Mouse (Mus musculus) midbrain, embryonic 13.5 days (tissue): ENCODE measurements at regions not wholly inside any gene's neighbourhood (a gene's known extent, or its start where the extent isn't known, plus 50 kb on each side); places are given as distances from the start of the nearest gene placed in this dataset.

Source experiments
- ATAC-seq: fragments of 200-750 bp; cut with Nextera tagmentation; 2 replicates; pipeline ENCODE4 v1.8.0; 2017; ENCODE audit warnings: mild to moderate bottlenecking, moderate TSS enrichment, moderate library complexity
- H3K27ac ChIP-seq: fragments of 300-500 bp; sonication (generic); 2 replicates; pipeline ENCODE4 v1.5.1; 2015; ENCODE audit warnings: inconsistent platforms, mild to moderate bottlenecking, moderate library complexity
- H3K27me3 ChIP-seq: fragments of 300-500 bp; sonication (generic); 2 replicates; pipeline ENCODE4 v1.6.1; 2015; ENCODE audit warnings: mild to moderate bottlenecking, inconsistent platforms
- H3K36me3 ChIP-seq: fragments of 300-500 bp; sonication (generic); 2 replicates; pipeline ENCODE4 v1.6.1; 2015; ENCODE audit warnings: mild to moderate bottlenecking, inconsistent platforms
- H3K4me1 ChIP-seq: fragments of 300-500 bp; sonication (generic); replicated peaks from 2 replicates; pipeline ENCODE4 v1.6.1; 2015; ENCODE audit warnings: inconsistent platforms
- H3K4me2 ChIP-seq: fragments of 300-500 bp; sonication (generic); replicated peaks from 2 replicates; pipeline ENCODE4 v1.6.1; 2015; ENCODE audit warnings: moderate library complexity, mild to moderate bottlenecking, inconsistent platforms
- H3K4me3 ChIP-seq: fragments of 300-500 bp; sonication (generic); replicated peaks from 2 replicates; pipeline ENCODE4 v1.5.1; 2015; ENCODE audit warnings: mild to moderate bottlenecking, inconsistent platforms
- H3K9ac ChIP-seq: fragments of 300-500 bp; sonication (generic); replicated peaks from 2 replicates; pipeline ENCODE4 v1.6.1; 2015; ENCODE audit warnings: mild to moderate bottlenecking, inconsistent platforms
- H3K9me3 ChIP-seq: fragments of 300-500 bp; sonication (generic); 2 replicates; pipeline ENCODE4 v1.6.1; 2016; ENCODE audit warnings: mild to moderate bottlenecking, inconsistent platforms
- WGBS: fragments of 180-500 bp; shearing (Covaris S2); methylation state at CpG from one replicate; pipeline ENCODE4 v1.1.7; 2015; 5-methylcytosine and 5-hydroxymethylcytosine counted together

GRCm38 (mm10) chr8:8142461-8142860 is 518.6 kb downstream of the Efnb2 start:
- ATAC-seq: no peak
- no peaks in the 10 kb centered on the region for H3K4me1 ChIP-seq
- 0 out of 2 replicates have a peak, but pooled peaks cover 2% of the 10 kb centered on the region for H3K36me3 ChIP-seq
- no peak overlapping the region for H3K4me2 ChIP-seq
- no peaks in the 10 kb centered on the region for H3K27me3 ChIP-seq
- 85% methylated on average over 3 of the region's 3 CpGs for whole genome bisulfite sequencing
- H3K27ac ChIP-seq: no peak overlapping the region
- H3K9ac ChIP-seq: no peak overlapping the region
- peaks cover under 1% of the 10 kb centered on the region; the same call in 1 of the 2 replicates for H3K9me3 ChIP-seq
- no peak overlapping the region for H3K4me3 ChIP-seq

GRCm38 (mm10) chr8:8139720-8140119 is 521.3 kb downstream of the Efnb2 start:
- Histone ChIP-seq H3K27ac (no peak overlapping the region), H3K9ac (no peak overlapping the region), H3K27me3 (peaks cover 6% of the 10 kb centered on the region), H3K4me2 (no peak overlapping the region), H3K4me1 (no peaks in the 10 kb centered on the region), H3K9me3 (no peaks in the 10 kb centered on the region), H3K36me3 (no peaks in the 10 kb centered on the region), H3K4me3 (no peak overlapping the region)
- ATAC-seq: no peak
- 89% methylated on average over 3 of the region's 3 CpGs for WGBS

- H3K4me3 ChIP-seq: no peak overlapping the region
- H3K27ac ChIP-seq: no peak overlapping the region
- H3K9me3 ChIP-seq: no peaks in the 10 kb centered on the region
- ATAC-seq: peak; percentile 45; the same call in 1 of the 2 replicates
- H3K27me3 ChIP-seq: peaks cover 25% of the 10 kb centered on the region
- H3K4me1 ChIP-seq: peaks cover 20% of the 10 kb centered on the region
- 8% methylated on average over 10 of the region's 10 CpGs for WGBS
- H3K9ac ChIP-seq: no peak overlapping the region
- no peaks in the 10 kb centered on the region for H3K36me3 ChIP-seq
- H3K4me2 ChIP-seq: no peak overlapping the region
Observed at GRCm38 (mm10) chr8:8133001-8133785, 527.8 kb downstream of the Efnb2 start.

- H3K4me1 ChIP-seq: peaks cover 20% of the 10 kb centered on the region
- no peak overlapping the region for H3K9ac ChIP-seq
- peaks cover 25% of the 10 kb centered on the region for H3K27me3 ChIP-seq
- no peak overlapping the region for H3K4me2 ChIP-seq
- WGBS: 3% methylated on average over 3 of the region's 3 CpGs
- no peak overlapping the region for H3K27ac ChIP-seq
- H3K36me3 ChIP-seq: no peaks in the 10 kb centered on the region
- no peaks in the 10 kb centered on the region for H3K9me3 ChIP-seq
- 0 out of 2 replicates have a peak, but pooled peaks have one; percentile 9 for ATAC-seq
- H3K4me3 ChIP-seq: no peak overlapping the region
Observed at GRCm38 (mm10) chr8:8131961-8132376, 529.1 kb downstream of the Efnb2 start.

- H3K4me2 ChIP-seq: no peak overlapping the region
- H3K36me3 ChIP-seq: no peaks in the 10 kb centered on the region
- H3K9me3 ChIP-seq: no peaks in the 10 kb centered on the region
- no peak for ATAC-seq
- H3K4me1 ChIP-seq: peaks cover 20% of the 10 kb centered on the region
- H3K27ac ChIP-seq: no peak overlapping the region
- WGBS: 38% methylated on average over 2 of the region's 2 CpGs
- H3K9ac ChIP-seq: no peak overlapping the region
- peaks cover 24% of the 10 kb centered on the region for H3K27me3 ChIP-seq
- no peak overlapping the region for H3K4me3 ChIP-seq
Observed at GRCm38 (mm10) chr8:8130806-8131205, 530.2 kb downstream of the Efnb2 start.

- Histone ChIP-seq H3K4me2 (no peak overlapping the region), H3K9me3 (no peaks in the 10 kb centered on the region), H3K27ac (no peak overlapping the region), H3K9ac (no peak overlapping the region), H3K36me3 (no peaks in the 10 kb centered on the region), H3K4me1 (no peaks in the 10 kb centered on the region), H3K4me3 (no peak overlapping the region), H3K27me3 (no peaks in the 10 kb centered on the region)
- ATAC-seq: no peak
- 80% methylated on average over 6 of the region's 6 CpGs for WGBS
Observed at GRCm38 (mm10) chr8:8115595-8116429, 545.2 kb downstream of the Efnb2 start.

GRCm38 (mm10) chr8:8114604-8115003 is 546.4 kb downstream of the Efnb2 start:
- no peaks in the 10 kb centered on the region for H3K9me3 ChIP-seq
- H3K4me1 ChIP-seq: no peaks in the 10 kb centered on the region
- 0 out of 2 replicates have a peak, but pooled peaks cover 2% of the 10 kb centered on the region for H3K27me3 ChIP-seq
- H3K4me2 ChIP-seq: no peak overlapping the region
- ATAC-seq: no peak
- H3K9ac ChIP-seq: no peak overlapping the region
- no peaks in the 10 kb centered on the region for H3K36me3 ChIP-seq
- no peak overlapping the region for H3K27ac ChIP-seq
- 92% methylated on average over 3 of the region's 3 CpGs for WGBS
- H3K4me3 ChIP-seq: no peak overlapping the region

- ATAC-seq: no peak
- H3K27me3 ChIP-seq: 0 out of 2 replicates have a peak, but pooled peaks cover 2% of the 10 kb centered on the region
- 75% methylated on average over 2 of the region's 2 CpGs for WGBS
- H3K9ac ChIP-seq: no peak overlapping the region
- H3K4me1 ChIP-seq: no peaks in the 10 kb centered on the region
- no peak overlapping the region for H3K4me2 ChIP-seq
- H3K9me3 ChIP-seq: no peaks in the 10 kb centered on the region
- H3K27ac ChIP-seq: no peak overlapping the region
- H3K36me3 ChIP-seq: no peaks in the 10 kb centered on the region
- H3K4me3 ChIP-seq: no peak overlapping the region
Observed at GRCm38 (mm10) chr8:8109785-8110350, 551.2 kb downstream of the Efnb2 start.

- Histone ChIP-seq H3K9ac (no peak overlapping the region), H3K36me3 (no peaks in the 10 kb centered on the region), H3K27ac (no peak overlapping the region), H3K27me3 (no peaks in the 10 kb centered on the region), H3K4me1 (no peaks in the 10 kb centered on the region), H3K4me2 (no peak overlapping the region), H3K9me3 (no peaks in the 10 kb centered on the region), H3K4me3 (no peak overlapping the region)
- ATAC-seq: no peak
- 86% methylated on average over 3 of the region's 3 CpGs for WGBS
Observed at GRCm38 (mm10) chr8:8103492-8103891, 557.5 kb downstream of the Efnb2 start.

- no peaks in the 10 kb centered on the region for H3K4me1 ChIP-seq
- H3K9me3 ChIP-seq: no peaks in the 10 kb centered on the region
- WGBS: 84% methylated on average over 6 of the region's 6 CpGs
- no peak overlapping the region for H3K4me2 ChIP-seq
- no peaks in the 10 kb centered on the region for H3K36me3 ChIP-seq
- no peak overlapping the region for H3K9ac ChIP-seq
- no peak overlapping the region for H3K4me3 ChIP-seq
- H3K27me3 ChIP-seq: no peaks in the 10 kb centered on the region
- 0 out of 2 replicates have a peak, but pooled peaks have one; percentile 27 for ATAC-seq
- H3K27ac ChIP-seq: no peak overlapping the region
Observed at GRCm38 (mm10) chr8:8102010-8102727, 558.9 kb downstream of the Efnb2 start.

- no peaks in the 10 kb centered on the region for H3K36me3 ChIP-seq
- no peak overlapping the region for H3K9ac ChIP-seq
- no peaks in the 10 kb centered on the region for H3K4me1 ChIP-seq
- no peaks in the 10 kb centered on the region for H3K27me3 ChIP-seq
- H3K4me3 ChIP-seq: no peak overlapping the region
- H3K9me3 ChIP-seq: no peaks in the 10 kb centered on the region
- no peak overlapping the region for H3K4me2 ChIP-seq
- H3K27ac ChIP-seq: no peak overlapping the region
- no peak for ATAC-seq
Observed at GRCm38 (mm10) chr8:8092551-8092950, 568.5 kb downstream of the Efnb2 start.
